Mouse (Mus musculus): ENCODE measurements around the gene Smarcd2.
A peak's percentile ranks its signal among the peaks of the same experiment; 100 is the strongest.

Gene Smarcd2

DNA sequence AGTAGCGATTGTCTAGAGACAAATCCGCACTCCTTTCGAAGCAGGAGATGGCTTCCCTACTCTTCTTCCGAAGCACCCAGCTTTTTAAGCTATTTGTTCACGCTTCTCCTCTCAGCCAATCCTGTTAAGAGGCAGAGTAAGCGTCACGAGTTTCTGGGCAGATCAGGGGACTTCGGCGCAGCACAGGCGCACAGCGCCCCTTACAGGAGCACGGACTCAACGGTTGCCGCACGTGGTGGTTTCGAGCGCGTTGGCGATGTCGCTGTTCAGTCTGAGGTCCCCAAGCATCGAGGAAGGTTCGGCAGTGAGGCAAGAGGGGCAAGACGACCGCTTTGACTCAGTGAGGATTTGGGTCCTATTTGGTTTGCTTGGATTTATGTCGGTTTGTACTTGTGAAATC, 3.7 kb upstream of the Smarcd2 start, which contains the start of gene Tcam1:
Gene Tcam1 (plus strand): TSS at position 219 of the 400 bp plus-strand sequence.
- DNase-seq (ENCODE audit: low spot score), result peak; percentile 91

DNA sequence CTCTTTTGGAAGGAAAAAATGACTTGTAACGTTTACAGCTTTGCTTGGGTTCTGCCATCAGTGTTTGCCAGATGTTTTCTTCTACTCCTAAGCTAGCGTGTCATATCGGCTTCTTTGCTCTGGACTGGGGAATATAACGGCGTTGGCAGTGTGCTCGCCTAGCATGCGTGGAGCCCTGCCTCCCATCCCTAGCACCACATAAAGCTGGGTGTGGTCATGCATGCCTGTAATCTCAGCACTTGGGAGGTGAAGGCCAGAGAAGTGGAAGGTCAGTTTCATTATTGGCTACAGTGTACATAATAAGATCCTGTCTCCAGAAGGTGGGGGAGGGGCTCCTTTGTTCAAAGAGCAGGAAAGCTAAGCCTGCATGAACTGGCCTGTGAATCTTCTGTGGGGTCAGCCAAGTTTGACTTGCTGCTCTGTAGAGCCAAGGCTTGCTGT, 2.2 kb upstream of the Smarcd2 start:
- DNase-seq (ENCODE audit: low spot score), result peak; percentile 87

DNA sequence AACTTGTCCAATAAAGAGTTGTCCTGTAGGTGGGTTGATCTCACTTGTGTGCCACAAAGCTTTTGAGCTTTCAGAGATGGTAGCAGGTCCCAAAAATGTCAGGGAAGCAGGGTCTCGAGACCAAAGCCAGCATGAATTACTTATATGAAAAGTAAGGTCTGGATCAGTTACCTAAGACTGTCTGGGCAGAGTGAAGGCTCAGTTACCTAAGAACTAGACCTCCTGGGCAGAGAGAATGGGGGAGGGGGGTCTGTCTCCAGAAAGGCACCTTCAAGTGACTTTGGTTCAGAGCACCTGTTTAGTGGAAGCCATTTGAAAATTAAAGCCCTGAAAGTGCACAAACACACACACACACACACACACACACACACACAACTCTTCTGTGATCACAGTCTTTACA, 1.6 kb upstream of the Smarcd2 start:
- no peak for DNase-seq (ENCODE audit: low spot score)

DNA sequence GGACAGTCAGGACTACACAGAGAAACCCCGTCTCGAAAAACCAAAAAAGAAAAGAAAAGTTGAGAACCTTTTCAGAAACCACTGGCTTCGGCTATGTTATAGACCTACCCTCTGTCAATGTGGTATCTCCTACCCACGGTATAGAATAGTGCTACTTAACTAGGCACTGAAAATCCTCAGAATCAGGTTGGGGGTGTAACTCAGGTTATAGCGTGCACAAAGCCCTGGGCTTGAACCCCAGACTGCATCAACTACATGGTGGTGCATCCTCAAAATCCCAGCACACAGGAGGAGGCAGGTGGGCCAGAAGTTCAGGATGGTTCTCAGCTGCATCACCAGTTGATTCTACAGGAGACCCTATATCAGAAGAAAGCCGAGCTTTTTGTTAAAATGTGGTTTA, 1.0 kb upstream of the Smarcd2 start:
- DNase-seq (ENCODE audit: low spot score), result no peak

DNA sequence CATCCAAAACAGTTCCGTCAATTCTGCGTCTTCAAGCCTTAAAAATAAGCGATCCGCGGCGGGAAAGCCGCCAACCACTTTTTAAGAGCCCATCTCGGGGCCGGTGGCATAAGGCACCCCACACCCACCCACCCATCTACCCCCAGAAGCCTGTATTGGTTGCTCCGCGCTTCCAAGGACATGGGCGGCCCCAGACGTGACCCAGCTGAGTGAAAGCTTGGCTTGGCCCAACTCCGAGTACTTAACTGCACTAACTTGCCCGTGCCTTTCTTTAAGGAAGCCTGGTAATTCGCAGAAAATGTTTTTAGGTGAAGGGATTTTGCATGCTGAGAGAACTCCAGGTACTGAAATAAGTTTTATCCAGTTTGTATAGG, 526 bp upstream of the Smarcd2 start:
- DNase-seq (ENCODE audit: low spot score), result no peak

DNA sequence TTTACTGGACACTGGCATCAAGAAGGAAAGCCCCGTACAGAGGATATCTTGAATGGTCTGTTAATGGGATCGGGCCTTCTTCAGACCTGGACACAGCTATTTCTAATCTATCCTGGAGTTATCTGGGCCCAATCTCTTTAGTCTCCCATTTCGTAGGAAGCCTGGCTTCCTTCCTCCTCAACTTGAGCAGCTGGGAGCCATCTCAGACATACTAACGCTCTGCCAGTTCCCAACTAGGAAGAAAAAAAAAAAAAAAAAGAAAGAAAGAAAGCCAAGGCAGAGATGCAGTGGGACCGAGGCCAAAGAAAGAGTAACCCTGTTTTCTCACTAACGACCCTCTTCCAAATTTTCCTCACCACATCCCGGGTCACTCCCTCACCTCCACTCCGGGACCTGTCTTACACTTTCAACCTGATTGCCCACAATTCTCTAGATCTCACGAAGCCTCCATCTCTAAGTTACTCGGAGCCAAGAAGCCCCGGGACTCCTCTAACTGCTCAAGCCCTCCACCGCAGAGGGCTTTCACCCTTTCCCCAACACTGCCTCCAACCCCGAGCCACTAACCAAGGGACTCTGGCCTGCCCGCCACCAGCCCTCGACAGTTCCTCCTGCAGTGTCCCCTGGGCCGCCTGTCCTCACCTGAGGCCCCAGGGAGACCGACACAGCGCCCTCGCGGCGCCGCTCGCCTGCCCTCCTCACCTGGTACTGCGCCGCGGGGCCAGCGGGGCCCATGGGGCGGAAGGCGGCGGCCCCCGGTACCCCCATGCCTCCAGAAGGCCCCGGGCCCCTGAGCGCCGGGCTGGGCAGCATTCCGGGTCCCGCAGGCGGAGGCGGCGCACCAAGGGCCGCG, 753 bp downstream of the Smarcd2 start:
- peak; percentile 68 for DNase-seq (ENCODE audit: low spot score)

DNA sequence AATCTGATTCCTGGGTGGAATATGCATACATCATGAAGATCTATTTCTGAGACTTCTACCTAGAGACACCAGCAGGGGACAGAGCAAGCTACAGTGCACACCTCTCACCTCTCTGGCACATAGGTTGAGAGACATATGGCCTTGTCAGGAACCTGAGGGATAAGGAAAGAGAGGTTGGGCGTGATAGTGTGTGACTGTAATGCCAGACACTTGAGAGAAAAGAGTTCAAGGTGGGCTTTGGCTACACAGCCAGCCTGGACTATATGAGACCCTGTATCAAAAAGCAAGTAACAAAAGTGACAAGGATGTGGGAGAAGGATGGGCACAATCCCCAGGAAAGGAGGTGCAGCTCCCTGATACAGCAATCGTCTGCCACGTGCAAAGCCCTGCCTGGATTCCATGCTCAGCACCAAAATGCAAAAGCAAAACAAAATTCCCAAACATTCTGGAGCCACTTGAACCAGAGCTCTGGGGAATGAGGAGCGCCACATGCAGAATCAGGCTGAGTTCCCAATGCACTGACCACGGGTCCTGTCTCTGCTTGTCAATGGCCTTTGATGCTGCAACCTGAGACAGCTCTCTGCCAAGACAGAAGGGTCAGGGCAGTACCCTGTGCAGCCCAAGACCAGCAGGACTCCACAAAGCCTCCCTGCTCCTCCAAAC, 1.5 kb downstream of the Smarcd2 start:
- DNase-seq (ENCODE audit: low spot score), result no peak

DNA sequence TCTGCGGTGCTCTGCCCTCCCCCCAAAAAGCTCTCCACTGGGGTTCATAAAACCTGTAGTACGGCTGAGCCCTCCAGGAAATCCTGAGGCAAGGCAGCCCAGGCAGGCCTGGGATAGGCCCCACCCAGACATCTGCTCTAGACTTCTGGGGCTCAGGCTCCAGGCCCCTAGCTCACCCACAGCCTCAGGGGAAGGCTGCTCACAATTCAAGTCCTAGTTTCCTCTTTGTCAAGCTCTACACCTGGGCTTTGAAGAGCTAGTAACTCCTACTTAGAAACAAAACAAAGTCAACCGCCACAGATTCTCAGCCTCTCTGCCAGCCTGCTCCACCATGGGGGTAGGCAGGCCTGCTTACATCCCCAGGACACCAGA, 3.7 kb downstream of the Smarcd2 start:
- DNase-seq (ENCODE audit: low spot score), result no peak

DNA sequence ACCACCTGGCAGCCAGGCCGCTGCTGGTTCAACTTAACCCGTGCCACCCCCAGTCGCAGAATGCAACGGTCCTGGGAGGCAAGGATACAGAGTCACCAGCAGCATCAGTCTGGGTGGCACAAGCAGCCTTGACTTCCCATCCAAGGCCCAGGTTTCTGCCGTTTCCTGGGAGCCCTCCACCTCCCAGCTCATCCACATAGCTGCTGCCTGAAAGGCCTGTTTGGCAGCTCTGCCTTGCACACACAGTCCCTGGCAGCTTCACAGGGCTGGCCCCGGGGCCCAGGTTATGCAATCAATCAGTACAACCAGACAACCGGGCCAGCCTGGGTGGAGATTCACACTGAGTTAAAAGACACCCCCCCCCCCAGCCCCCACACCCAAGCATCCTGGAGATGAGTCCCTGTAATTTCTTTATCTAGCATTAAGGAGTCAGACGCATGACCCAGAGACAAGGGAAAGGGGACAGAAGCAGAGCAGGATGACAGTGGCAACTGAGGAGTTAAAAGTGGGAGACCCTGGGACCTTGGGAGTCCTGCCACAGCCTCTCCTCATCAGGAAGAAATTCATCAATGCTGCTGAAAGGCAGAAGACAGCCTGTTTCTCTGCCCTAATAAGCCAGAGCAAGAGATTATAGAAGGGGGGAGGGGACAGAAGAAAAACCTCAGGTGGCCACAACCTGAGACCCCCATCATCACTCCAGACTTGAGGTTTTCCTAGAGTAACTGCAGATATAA, 4.3 kb downstream of the Smarcd2 start:
- DNase-seq (ENCODE audit: low spot score), result peak; percentile 82

DNA sequence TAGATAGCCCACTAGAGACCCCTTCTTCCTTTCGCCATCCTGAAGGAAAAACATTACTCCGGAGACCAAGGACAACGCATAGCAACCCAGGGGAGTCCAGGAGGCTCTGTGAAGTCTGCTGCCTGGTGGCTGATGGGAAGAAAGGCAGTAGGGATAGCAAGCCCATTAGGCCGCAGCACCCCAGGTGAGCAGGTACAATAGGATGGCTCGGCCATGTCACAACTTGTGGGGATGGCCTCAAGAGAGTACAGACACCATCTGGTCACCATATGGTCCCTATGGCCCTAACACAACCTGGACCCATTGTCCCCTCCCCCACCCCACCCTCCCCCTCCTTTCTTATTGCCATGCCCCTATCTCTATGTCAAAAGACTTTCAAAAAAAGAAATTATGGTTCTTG, 4.9 kb downstream of the Smarcd2 start:
- DNase-seq (ENCODE audit: low spot score), result no peak

DNA sequence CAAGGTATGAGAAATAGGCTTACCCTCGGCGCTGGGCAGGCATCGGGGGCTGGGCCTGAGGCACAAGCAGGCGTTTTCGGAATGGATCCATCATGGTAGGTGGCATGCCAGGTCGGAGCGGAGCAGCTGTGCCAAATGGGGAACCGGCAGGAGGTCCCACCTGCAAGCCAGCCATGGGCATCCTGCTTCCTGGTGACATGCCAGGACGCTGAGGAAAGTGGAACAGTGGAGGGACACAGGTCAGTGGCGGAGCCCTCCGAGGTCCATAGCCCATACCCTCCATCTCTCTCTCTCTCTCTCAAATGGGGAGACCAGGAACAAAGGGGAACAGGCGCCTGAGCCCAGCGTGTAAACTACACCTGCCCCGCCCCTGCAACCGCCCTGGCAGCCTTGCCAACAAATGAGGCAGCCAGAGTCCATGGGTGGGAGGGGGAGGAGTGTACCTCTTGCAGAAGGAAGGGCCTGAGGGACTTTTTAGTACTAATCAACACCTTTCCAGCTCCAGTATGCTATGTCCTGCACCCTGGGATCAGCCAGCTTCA, 5.4 kb downstream of the Smarcd2 start:
- no peak for DNase-seq (ENCODE audit: low spot score)

DNA sequence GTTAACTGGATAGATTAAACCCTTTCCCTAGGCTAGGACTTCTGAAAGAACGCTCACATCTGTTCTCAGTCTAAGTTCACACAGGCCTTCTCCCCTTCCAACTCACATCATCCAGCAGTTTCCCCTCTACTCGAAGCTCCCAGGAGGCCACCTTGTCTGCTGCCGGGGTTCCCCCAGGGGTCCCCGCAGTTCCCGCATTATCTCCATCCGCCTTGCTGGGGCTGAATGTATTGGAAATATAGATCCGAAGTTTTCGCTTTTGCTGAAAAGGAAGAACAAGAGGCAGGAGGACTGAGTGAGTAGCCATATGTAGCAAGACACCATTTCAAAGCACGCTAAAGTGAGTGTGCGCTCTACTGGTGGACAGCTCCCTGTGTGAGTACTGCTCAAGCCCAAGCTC, 6.3 kb downstream of the Smarcd2 start:
- no peak for DNase-seq (ENCODE audit: low spot score)

DNA sequence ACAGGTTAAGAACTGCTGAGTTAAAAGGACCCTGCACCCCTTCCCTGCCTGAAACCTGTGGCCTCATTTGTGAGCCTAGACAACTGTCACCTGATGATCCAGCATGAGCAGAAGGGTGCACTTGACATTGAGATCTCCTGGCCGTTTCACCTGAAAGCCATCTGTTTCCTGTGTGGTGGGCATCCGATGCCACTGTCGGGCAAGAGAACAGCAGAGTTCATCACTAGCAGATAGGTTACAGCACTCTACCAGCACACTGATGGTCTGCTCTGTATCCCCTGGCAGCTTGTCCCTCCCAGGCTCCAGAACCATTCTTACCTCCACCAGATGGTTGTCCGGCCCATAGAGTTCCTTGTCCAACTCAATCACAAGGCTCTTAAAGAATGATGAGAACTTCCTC, 7.2 kb downstream of the Smarcd2 start:
- no peak for DNase-seq (ENCODE audit: low spot score)

DNA sequence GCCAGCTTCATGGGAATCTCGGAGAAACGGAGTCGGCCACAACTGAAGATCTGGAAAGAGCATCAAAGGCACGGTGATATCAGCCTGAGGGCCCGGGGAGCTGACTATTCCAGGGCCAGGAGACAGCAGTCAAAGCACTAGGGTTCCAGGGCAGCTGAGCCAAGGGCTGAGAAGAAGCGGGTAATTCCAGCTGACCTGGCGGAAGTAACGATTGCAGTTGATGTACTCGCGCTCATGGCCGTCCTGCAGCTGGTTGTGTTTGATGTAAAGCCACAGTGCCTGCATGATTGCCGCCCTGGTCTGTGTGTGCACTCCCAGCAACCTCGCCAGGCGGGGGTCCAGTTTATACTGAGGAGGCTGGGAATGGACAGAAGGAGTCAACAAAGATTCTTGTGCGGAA, 7.8 kb downstream of the Smarcd2 start:
- DNase-seq (ENCODE audit: low spot score), result no peak

DNA sequence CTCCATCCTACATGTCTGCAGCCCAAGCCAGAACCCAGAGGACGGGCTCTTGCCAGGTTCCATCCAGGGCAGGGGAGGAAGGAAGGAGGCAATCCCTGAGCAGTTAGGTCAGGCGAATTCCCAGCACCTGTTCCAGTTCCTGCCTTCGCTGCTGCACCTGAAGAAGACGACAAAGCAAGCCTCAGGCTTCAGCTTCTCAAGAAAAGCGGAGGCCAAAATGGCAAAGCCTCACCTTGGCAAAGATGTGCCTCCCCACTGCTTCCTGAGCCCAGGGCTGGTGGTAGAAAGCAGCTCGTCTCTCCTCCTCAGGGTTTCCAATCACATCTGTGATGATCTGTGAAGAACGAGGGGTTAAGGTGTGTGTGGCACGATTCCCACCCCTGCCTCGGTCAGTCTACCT, 8.8 kb downstream of the Smarcd2 start:
- DNase-seq (ENCODE audit: low spot score), result no peak

DNA sequence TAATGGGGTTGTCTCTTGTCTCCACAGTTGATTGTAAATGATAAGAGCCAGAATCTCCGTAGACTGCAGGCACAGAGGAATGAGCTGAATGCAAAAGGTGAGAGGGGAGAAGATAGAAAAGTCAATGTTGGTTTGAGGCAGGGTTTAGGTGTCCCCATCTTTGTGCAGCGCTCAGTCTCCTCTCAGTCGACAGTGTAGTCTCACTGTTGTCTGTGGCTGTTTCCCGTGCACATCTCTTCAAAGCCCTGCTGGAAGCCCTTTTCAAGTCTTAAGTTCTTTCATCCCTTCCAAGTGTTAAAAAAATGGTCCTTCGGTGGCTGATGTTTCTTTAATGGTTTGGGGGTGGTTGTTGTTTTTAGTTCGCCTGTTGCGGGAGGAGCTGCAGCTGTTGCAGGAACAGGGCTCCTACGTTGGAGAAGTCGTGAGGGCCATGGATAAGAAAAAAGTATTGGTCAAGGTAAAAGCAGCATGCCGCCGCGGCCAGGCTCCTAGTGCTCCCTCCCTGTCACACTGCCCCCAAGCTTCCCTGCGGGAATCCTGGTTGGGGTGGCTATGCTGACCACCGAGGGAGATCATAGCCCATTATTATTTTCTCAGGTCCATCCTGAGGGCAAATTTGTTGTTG, 11.8 kb downstream of the Smarcd2 start:
- DNase-seq (ENCODE audit: low spot score), result no peak

DNA sequence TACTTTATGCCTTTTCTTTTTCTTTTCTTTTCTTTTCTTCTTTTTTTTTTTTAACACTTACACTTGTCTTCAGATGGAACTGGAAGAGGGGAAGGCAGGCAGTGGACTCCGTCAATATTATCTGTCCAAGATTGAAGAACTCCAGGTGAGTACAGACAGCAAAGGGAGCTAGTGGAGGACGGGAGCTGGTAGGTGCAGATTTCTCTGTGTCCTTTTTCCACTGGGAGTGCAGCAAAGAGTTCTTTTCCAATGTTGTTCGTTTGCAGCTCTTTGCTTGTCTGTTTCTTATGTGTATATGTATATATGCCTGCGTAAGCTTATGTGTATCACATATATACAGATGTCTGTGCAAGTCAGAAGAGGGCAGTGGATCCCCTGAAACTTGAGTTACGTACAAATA, 16.0 kb downstream of the Smarcd2 start:
- no peak for DNase-seq (ENCODE audit: low spot score)

DNA sequence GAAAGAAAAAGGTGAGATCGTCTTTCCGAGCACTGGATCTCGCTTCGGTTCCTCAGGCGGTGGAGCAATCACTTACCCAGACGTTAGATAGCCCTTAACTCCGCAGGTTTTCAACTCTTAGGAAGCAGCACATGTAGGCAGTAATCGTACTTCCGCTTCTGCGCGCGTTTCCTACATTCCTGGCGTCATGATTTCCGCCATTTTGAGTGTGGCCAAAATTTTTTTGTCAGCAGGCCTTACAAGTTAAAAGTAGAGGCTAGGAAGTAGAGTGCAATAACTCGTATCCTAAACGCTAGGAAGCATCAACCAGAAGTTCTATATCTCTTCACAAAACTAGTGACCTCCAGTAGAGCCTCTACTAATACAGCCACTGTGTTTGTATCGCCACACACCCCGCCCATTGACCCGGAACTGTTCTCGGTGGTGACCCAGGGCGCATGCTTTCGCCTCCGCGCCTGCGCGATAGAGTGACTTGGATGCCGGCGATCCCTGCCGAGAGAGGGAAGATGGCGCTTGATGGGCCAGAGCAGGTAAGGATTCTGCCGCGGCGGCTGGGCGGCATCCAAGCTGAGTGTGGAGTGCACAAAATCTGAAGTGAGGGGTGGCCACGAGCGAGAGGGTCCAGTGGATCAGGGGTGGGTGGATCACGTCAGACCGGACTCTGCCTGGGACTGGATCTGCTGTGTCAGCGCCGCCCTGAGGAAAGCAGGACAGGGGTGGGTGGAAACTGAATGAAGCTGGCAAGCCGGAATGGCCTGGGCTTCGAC, 16.9 kb downstream of the Smarcd2 start, which contains the start of the genes Ftsj3 and Psmc5:
Gene Ftsj3 (minus strand): TSS at position 395 of the 767 bp plus-strand sequence.
Gene Psmc5 (plus strand): TSS at position 470 of the 767 bp plus-strand sequence.
- peak; percentile 97 for DNase-seq (ENCODE audit: low spot score)

DNA sequence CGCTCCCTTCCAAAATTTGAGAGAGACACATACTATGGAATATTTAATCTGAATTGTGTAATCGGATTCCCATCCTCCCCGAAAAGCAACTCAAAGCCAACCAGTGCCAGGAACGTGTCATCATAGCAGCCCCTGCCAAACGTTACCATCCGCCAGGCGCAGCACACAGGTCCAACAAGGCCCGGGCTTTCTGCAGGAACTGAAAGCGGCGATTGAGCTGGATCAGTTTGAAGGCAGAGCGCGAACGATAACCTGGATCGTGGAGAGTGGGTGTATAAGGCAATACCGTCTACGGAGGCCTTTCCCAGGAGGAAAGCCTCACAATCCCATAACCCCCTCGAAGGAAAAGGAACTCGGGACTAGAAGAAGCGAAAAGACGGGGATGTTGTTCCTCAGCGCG, 17.6 kb downstream of the Smarcd2 start:
- DNase-seq (ENCODE audit: low spot score), result no peak

DNA sequence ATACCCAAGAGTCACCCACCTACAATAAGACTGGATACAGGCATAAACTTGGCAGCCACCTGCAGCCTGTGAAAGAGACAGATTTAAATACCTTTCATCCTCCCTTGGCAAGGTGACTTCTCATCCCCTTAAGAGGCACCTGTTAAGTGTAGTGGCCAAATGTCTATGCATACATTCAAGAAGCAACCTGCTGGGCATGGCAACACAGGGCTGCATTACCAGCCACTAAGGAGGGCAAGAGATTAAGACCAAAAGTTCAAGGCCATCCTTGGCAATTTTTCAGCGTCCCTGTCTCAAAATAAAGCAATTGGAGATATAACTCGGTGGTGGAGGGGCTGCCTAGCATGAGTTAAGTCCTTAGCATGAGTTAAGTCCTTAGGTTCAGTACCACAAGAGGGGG, 18.0 kb downstream of the Smarcd2 start:
- DNase-seq (ENCODE audit: low spot score), result no peak

DNA sequence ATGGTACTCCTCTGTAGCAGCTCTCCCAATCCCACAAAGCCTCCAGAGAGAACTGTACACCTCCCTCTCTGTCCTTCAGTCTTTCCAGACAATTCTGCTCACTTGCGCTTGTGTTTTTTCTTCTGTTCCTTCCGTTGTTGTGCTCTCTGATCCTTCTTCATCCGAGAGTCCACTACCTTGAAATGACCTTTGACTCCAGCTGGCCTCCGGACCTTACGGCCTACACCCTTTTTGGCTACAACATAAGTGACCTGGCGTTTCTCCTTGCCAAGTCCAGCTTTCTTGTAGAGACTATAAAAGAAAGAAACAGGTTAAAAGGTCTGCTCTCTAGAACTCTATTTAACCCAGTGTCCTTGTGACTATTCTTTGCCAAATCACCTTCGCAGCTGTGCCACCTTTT, 23.4 kb downstream of the Smarcd2 start:
- DNase-seq (ENCODE audit: low spot score), result no peak

Data from testis, postnatal 14 days (tissue).